Mouse (Mus musculus): Measurements from ENCODE around the gene Sap30bp. TPM values are rescaled to one million over a fixed set of nuclear protein-coding genes. Genes with fewer than 3 reads are reported as not detected.

Gene Sap30bp
- total RNA-seq (2021) = 10 to 100 TPM; 11.5 to 11.6 TPM
- long read RNA-seq, experiment 1, transcript Sap30bp-203 (11 exons, 3,654 nt) = major isoform, 7 of 10 reads
- long read RNA-seq, experiment 1, partial matches to known transcripts = 0 of 10 reads
- long read RNA-seq, experiment 1, other reads (novel, unspliced or antisense) = 3 of 10 reads
- long read RNA-seq, experiment 2, transcript Sap30bp-203 (11 exons, 3,654 nt) = major isoform, 13 of 15 reads
- long read RNA-seq, experiment 2, partial matches to known transcripts = 0 of 15 reads
- long read RNA-seq, experiment 2, other reads (novel, unspliced or antisense) = 2 of 15 reads

DNA sequence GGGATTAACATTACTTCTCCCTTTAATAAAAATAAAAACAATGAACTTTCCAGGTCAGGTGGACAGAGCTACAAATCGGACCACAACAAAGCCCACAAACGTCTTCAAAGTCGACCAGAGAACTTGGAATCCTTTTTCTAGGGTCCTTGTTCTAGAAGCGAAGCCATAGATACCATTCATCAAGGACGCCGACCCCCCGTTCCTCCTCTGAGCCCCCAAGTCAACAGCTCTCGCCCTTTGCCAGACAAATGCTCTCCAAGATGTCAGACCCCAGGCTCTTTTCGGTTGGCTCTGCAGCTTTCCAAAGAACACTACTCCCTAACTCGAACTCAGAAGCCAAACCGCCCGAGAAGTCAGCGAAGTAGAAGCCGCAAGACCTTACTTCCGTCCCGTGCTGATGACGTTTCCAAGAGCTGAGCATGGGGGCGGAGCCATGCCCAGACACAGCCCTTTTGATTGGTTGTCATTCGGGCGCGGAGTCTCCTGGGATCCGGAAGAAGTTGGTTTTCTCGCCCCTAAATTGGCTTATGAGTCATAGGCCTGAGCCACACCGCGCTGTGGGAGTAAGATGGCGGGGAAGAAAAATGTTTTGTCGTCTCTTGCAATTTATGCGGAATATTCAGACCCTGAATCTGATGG lies at the start of gene Sap30bp, which contains the start of gene Recql5:
Gene Sap30bp, plus strand, starts transcription at position 175 of the 639 bp plus-strand sequence.
Gene Recql5, minus strand, starts transcription at position 370 of the 639 bp plus-strand sequence.
- intact Hi-C loops (cut with DNase I) = no loop called here

GRCm38 (mm10) chr11:115884361-115884760 lies 48.7 kb upstream of the Sap30bp start:
- DNase-seq = no peak
- intact Hi-C loops (cut with DNase I) = no loop called here

More for the DNA sequence above, at the start of gene Sap30bp, which contains the start of gene Recql5:
- DNase-seq = peak; percentile 92 to 95

GRCm38 (mm10) chr11:115885281-115885680 lies 47.8 kb upstream of the Sap30bp start:
- no peak for DNase-seq
- intact Hi-C loops (cut with DNase I) = no loop called here

- no peak for DNase-seq
- intact Hi-C loops (cut with DNase I) = no loop called here
Measured at GRCm38 (mm10) chr11:115886446-115886845, 46.6 kb upstream of the Sap30bp start.

DNA sequence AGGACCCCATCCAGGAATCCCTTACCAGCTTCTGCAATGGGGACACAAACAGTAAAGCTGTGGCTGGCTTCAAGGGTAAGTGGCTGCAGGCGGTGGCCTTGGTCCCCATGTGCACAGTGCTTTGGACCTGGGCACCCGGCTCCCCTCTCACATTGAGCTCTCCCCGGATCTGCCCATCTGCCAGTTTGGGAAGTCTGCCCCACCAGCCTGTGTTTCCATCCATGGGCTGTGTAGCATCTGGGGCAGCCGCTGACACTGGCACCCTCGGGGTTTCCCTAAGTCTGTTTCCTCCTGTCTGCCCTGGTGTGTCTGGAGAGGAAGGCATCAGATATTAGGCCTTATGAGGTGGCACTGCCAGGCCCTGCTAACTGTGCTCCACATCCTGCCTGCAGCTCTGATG lies 45.1 kb upstream of the Sap30bp start:
- no peak for DNase-seq
- intact Hi-C loops (cut with DNase I) = no loop called here

- intact Hi-C loops (cut with DNase I) = no loop called here
- DNase-seq = no peak
Measured at GRCm38 (mm10) chr11:115889159-115889558, 43.9 kb upstream of the Sap30bp start.

GRCm38 (mm10) chr11:115892213-115892612 lies 40.9 kb upstream of the Sap30bp start:
- no peak for DNase-seq
- intact Hi-C loops (cut with DNase I) = no loop called here

- intact Hi-C loops (cut with DNase I) = no loop called here
- no peak for DNase-seq
Measured at GRCm38 (mm10) chr11:115893071-115893470, 40.0 kb upstream of the Sap30bp start.

GRCm38 (mm10) chr11:115894755-115895520 lies 38.1 kb upstream of the Sap30bp start:
- intact Hi-C loops (cut with DNase I) = no loop called here
- DNase-seq = no peak

DNA sequence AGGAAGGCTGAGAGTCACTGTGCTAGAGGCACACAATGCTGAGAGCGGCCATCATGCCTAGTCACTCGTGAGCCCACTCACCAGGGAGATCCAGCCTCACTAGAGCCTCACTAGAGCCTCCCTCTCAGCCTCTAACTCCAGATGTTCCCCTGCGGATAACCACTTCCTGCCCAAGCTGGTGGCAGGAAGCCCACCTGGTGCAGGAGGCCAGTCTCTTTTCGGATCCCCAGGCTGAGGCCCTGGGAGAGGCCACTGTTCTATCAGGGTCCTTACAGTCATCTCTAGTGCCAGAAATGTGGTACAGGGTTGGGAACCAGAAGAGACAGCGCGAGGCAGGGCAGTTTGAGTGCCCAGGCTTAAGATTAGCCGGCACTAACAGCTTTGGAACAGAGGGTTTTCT lies 34.6 kb upstream of the Sap30bp start:
- intact Hi-C loops (cut with DNase I) = no loop called here
- no peak for DNase-seq

DNA sequence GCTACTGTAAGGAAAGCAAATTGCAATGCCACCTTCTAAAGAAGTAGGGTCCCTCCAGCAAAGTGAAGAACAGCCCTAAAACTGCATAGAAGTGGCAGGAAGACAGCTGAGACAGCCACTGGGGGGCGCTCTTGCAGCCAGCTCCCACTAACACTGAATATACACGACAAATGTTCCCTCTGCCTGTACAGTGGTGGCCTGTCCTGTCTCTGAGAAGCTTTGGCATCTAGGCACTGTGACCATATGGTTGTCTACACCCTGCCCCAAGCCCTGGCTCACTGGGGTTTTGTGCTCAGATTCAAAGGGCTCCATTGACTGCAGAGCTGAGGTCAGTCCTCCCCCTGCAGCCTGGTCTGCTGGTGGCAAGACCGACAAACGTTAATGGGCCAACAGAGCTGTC lies 34.2 kb upstream of the Sap30bp start:
- intact Hi-C loops (cut with DNase I) = no loop called here
- DNase-seq = no peak

- no peak for DNase-seq
- intact Hi-C loops (cut with DNase I) = no loop called here
Measured at GRCm38 (mm10) chr11:115899486-115900266, 33.4 kb upstream of the Sap30bp start, which contains the start of gene Smim5. TSS of gene Smim5 (plus strand) at chr11:115899966.

DNA sequence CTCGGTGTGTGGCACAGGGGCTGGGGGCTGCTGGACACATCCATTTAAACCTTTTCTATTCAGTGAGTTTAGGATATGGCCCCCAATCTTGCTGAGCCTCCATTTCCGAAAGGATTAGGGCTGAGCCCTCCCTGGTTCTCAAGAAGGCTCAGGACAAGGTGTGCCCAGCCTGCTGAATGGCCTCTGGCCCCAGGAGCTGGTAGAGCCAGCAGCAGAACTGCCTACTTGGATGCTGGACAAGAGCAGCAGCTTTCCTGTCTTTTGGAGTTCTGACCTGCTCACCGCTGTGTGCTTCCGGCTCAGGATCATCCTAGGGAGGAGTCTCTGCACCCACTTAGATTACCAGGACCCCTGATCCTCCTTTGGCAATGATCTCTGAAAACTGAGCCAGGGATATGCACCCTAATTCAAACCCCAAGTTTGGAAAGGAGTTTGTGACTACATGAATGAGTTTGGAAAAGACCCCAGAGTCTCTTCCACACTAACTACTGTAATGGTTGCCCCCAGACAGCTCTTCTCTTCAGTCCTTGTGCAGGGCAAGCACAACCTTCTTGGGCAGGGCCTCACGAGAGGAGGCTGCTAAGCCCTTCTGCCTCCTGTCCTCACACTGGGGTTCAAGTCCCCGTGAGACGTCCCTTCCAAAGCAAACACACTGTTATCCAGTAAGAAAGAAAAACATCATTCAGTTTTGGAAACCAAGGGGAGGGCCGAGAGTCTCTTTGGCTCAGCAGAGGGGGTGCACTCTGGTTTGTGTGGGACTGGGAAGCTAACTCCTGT lies 32.3 kb upstream of the Sap30bp start:
- intact Hi-C loops (cut with DNase I) = no loop called here
- DNase-seq = no peak

DNA sequence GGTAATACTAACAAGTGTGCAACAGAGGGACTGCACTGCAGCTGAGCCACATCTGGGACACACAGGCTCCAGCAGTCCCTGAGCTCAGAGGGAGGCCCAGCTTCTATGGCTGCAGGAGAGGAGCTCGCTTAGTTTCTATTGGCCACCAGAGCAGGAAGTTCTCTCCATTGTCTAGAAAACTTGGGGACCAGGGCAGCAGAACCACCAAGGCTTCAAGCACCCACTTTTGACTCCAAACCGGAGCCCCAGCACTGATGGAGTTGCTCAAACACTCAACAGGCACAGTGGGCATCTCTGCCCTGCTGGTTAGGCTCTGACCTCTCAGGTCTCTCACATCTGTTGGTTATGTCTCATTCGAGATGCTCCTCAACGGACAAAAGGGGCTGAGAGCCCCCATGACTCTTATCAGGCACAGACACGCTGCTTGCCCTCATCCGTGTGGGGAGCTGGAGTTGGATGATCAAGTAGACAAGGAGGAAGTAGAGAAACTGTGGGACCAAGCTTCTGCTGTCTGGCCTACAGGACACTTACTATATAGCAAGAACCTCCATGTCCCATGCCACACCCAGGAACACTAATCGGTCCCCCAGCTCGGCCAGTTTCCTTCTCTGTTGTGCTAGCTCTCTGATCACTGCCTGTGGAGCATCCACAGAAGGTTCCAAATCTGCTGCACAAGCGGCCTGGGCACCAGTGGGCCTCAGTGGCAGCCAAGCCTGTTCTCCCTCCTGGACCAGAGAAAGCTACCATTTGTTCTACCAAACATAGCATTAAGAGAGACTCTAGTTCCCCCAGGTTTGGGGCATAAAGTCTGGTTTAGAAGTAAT lies 31.5 kb upstream of the Sap30bp start:
- intact Hi-C loops (cut with DNase I) = no loop called here
- DNase-seq = no peak

DNA sequence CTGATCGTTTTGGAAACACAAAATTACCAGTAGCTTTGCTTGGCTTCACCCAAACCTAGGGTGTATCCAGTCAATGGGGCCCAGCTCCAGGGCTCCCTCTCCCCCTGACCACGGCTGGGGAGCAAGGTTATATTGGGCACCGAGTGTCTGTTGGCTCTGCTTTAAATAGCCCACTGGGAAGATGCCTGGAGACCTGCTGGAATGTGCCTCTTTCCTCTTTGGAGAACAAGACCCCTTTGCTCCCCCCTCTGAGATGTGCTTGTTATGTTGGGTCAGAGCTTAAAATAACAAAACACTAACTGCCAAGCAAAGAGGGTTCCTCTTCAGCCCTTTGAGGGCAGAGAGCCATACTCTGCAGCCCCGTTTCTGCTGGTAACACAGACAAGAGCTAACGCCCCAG lies 30.9 kb upstream of the Sap30bp start:
- intact Hi-C loops (cut with DNase I) = no loop called here
- no peak for DNase-seq

DNA sequence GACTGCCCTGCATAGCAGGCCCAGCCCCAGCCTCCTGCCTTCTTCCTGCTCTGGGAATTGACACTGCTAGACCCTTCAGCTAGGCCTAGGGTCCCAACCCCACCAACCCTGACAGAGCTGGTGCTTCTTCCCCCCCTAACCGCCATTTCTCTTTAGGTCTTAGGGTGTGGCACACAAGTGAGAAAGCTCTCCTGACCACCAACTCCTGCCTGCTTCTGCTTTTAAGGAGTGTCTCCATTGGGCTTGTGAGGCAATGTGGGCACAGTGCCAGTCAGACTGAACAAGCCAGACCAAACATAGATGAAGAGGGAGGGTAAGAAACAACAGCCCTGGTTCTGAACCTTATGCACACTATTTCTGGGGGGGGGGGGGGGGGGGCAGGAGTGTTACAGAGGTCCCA lies 30.3 kb upstream of the Sap30bp start:
- intact Hi-C loops (cut with DNase I) = no loop called here
- no peak for DNase-seq

GRCm38 (mm10) chr11:115903384-115904230 lies 29.5 kb upstream of the Sap30bp start:
- no peak for DNase-seq
- intact Hi-C loops (cut with DNase I) = no loop called here

All from gastrocnemius, postnatal 36 days (tissue).